Mouse (Mus musculus) neural tube, postnatal 0 days (tissue): ENCODE results near the gene Rnf20. TPM values are rescaled to one million over a fixed set of nuclear protein-coding genes. Genes with fewer than 3 reads are reported as not detected.

ENCODE experiments used
- polyA plus RNA-seq: library from polyadenylated mRNA; unstranded; fragments of >200 nt; fragmentation: Nextera tagmentation; extraction: Ambion mirVana; gene quantifications from 2 replicates; pipeline ENCODE4 v1.2.1, GENCODE M21; 2015

The Rnf20 gene
- polyA plus RNA-seq, result 40.0 and 42.1 TPM in 2 replicates

GRCm38 (mm10) chr4:49631319-49632138 lies at the start of gene Rnf20:
Rnf20 (plus strand) TSS chr4:49632006.

GRCm38 (mm10) chr4:49597183-49598100 lies 34.4 kb upstream of the Rnf20 start, which contains the start of gene Tmem246:
Tmem246 (minus strand) TSS chr4:49597876.

GRCm38 (mm10) chr4:49681812-49682211 lies 50.0 kb downstream of the Rnf20 start, which contains the start of gene Ppp3r2:
Ppp3r2 (minus strand) TSS chr4:49682024.

Other genes with a start within 250 kb of the Rnf20 start
- gene Acnat2, start 223.9 kb upstream of the Rnf20 start, polyA plus RNA-seq, result not detected in 2 replicates
- gene Acnat1, start 158.1 kb upstream of the Rnf20 start, polyA plus RNA-seq, result not detected in 2 replicates
- gene Baat, start 125.4 kb upstream of the Rnf20 start, polyA plus RNA-seq, result not detected in 2 replicates
- 59.9 and 63.2 TPM in 2 replicates for gene Mrpl50, start 110.9 kb upstream of the Rnf20 start, polyA plus RNA-seq
- 6.2 and 6.6 TPM in 2 replicates for gene Zfp189, start 110.8 kb upstream of the Rnf20 start, polyA plus RNA-seq
- 0.67 and 1.2 TPM in 2 replicates for gene Aldob, start 82.5 kb upstream of the Rnf20 start, polyA plus RNA-seq
- 164 and 165 TPM in 2 replicates for gene Tmem246, start 34.1 kb upstream of the Rnf20 start, polyA plus RNA-seq
- gene Ppp3r2, start 50.0 kb downstream of the Rnf20 start, polyA plus RNA-seq, result 0.57 and 0.79 TPM in 2 replicates
- gene Grin3a, start 213.7 kb downstream of the Rnf20 start, polyA plus RNA-seq, result 31.7 and 34.2 TPM in 2 replicates